Mouse (Mus musculus) adrenal gland, adult (tissue): ENCODE results near the gene Blm.
"Not testable (repeated sequence)": the region's sequence is repeated elsewhere in the genome, so short reads cannot be mapped to it uniquely, and the experiment has no call there.

ENCODE experiments used
- DNase-seq, 2 experiments: peaks; one replicate each; pipeline ENCODE4 v3.0.0; 2022 to 2023; ENCODE audit warnings: low spot score in 1 of 2; ENCODE audit not compliant: inconsistent age in 2 of 2

The Blm gene

GRCm38 (mm10) chr7:80534291-80535008 is 469 bp downstream of the Blm start:
- DNase-seq: peak in 1 of 2 experiments; percentile 19

- DNase-seq: no peak
These were observed 3.8 kb downstream of the Blm start for GRCm38 (mm10) chr7:80531087-80531486.

DNA sequence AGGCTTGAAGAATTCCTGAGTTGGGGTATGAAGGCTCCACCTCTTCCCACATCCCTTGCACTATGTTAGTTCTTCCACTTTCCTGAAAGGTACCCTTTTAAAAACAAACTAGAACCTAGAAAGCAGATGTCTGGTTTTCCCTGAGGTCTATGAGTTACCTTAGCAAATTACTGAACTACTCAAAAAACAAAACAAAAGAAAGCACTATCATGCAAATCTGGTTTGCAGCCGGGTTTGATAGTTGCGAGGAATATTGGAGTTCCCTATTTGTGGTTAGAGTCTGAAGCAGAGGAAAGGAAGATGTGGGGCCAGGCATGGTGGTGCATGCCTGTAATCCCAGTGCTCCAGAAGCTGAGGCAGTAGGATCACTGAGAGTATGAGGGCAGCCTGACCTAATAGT is 4.3 kb downstream of the Blm start:
- no peak for DNase-seq

DNA sequence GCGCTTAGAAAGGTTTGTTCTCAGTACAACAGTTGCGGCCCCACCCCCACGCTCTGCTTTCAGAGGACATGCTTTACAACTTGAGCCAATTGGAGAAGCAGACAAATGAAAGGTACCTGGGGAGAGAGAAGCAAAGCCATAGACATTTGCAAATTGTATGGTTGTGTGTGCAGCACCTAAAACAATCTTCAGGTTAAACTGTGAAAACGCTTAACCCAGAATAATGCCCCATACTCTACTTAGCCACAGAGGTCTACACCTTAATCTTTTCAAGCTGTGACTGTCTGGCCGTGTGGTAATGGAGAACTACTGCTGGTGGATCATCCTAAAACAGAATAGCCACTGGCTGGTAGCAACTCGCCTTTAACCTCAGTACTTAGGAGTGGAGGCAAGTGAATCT is 8.2 kb downstream of the Blm start:
- DNase-seq: no peak

GRCm38 (mm10) chr7:80512408-80513085 is 22.4 kb downstream of the Blm start:
- no peak for DNase-seq

DNA sequence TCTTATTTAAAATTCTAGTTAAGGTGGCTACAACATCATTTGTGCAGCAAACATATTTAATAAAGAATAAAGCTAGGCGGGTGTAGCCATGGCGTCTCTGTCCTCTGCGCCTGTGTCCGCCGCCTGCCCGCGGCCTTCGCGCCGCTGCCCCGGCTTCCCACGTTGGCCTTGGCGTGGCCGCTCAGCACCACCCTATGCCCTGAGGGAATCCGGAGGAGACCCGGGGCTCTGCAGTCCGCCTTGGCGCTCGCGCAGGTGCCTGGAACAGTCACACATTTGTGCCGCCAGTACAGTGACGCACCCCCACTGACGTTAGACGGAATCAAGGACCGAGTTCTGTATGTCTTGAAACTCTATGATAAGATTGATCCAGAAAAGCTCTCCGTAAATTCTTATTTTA is 27.2 kb downstream of the Blm start:
- DNase-seq: not testable (repeated sequence)

- DNase-seq: no peak
These were observed 28.9 kb downstream of the Blm start for GRCm38 (mm10) chr7:80506007-80506406.

- no peak for DNase-seq
These were observed 30.0 kb downstream of the Blm start for GRCm38 (mm10) chr7:80504920-80505319.

DNA sequence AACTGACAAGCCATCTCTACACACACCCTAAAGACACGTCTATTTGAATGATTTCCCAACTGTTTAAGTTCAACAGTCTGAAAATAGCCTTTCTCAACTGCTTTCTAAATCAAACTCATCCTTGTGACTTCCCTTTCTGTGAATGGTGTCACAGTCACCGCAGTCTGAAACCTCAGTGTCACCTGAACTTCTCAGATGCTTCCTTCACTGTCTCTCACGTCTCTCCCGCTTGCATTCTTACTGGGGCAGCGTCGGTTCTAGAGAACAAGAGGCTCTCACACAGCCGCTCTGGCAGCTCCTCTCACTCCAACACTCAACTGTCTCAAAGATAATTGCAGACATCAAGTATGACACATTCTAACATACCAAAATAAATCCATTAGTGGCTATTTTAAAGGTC is 33.9 kb downstream of the Blm start:
- DNase-seq: no peak

DNA sequence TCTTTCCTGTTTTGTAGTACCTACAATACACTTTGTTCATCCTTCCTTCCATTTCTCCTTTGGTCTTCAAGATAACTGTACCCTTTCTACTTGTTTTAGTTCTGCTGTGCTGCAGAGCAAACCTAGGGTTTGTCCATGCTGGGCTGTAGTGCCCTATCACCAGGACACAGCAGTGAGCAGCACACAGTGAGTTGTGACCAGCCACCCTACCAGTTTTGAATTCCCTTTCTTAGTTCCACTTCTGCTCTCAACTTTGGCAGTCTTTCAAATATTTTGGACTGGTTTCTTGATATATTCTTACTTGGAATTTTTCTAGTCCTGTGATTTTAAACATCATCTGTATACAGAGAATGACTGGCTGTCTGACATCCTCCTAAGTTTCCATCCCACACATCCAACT is 34.8 kb downstream of the Blm start:
- DNase-seq: no peak

DNA sequence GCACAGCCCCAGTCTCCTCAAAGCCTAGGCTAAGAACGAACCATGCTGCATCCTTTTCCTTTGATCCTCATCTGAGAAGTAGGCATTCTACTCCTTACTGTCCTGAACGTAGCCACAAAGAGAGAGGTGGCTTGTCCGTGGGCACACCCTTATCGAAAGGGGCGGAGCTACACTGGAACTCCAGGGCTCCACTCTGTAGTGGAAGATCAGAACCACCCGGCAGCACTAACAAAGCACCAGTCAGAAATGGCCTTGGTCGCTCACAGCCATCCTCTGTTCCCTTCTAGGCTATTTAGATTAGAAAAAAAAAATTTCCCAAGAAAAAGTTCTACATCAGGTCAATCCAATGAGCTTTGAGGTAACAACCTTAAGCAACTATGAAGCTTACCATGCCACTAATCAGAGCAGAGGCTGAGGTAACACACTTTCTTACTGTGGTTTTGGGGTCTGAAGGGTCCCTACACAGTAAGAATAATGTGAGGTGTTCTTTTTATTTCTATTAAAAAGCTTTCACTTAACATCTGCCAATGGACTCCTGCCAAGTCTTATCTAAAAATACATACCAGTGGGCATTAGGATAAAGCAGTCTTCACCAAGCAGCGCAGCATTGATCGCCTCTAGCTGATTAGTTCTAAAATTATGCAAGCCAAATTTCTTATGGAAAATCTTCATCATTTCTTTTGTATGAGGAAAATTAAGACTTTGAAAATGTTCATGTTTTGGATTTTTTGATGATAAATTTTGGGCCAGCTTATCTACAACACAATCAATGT is 35.5 kb downstream of the Blm start:
- peak; percentile 45 to 62 for DNase-seq

DNA sequence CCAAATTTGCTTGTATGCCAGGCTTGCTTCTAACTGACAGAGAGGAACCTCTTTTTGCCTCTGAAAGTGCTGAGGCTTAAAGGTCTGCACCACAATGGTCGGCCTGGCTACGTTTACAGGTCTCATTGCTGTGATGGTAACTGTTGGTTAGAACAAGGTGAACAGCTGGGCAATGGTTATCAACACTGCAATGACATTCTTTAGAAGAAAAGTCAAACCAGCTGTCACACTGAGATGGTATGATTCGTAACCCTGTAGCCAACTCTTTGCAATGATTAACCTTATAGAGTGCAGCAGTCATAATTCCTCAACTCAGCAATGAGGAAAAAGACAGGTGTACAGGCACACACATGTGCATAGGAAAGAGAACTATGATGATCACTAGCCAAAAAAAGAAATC is 38.3 kb downstream of the Blm start:
- no peak for DNase-seq

DNA sequence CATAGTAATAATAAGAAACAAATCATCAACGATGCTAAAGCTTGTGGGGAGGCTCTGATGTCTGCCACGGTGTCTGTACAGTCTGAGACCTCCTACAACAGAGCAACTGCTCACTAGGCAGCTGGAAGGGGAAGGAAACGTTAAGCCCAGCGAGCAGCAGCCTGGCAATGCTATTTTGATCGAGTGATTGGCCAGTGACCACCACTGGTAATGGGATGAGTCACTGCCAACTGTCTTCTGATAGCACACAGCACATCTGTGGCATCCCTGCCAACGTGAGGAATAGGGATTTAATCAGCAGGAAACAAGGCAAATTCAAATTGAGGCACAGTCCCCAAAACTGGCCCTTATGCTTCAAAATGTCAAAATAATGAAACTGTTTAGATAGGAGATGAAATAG is 39.7 kb downstream of the Blm start:
- peak; percentile 22 to 57 for DNase-seq

DNA sequence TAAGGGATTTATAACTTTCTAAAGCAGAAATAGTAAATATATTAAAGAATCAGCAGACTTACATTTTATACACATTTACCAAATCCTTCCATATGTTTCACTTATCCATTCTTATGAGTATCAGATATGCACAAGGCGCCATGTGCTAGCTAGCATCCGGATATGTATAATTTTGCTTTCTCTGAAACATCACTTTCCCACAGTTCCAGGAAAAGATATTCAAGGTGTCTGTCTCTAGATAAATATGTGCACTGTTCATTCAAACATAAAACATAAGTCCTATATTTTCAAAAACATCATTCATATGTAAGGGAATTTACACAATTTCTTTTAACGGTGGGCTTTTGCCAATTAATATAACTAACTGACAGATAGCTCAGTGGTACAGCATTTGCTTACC is 42.9 kb downstream of the Blm start:
- DNase-seq: no peak

DNA sequence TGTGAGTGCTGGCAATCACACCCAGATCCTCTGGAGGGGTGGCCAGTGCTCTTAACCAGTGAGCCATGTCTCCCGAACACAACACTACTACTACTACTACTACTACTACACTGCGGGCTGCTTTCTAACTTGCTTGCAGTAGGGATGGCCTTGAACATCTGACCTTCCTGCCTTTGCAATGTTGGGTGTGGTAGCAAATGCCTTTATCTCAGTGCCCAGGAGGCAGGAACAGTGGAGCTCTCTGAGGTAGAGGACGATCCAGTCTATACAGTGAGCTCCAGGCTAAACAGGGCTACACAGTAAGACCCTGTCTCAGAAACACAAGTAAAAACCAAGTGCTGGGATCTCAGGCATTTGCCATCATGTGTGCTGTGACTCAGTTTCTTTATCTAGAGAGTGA is 43.8 kb downstream of the Blm start:
- DNase-seq: no peak

- DNase-seq: no peak
These were observed 44.6 kb downstream of the Blm start for GRCm38 (mm10) chr7:80490351-80490750.

- DNase-seq: no peak
These were observed 45.5 kb downstream of the Blm start for GRCm38 (mm10) chr7:80489445-80489844.

GRCm38 (mm10) chr7:80487239-80487638 is 47.7 kb downstream of the Blm start:
- no peak for DNase-seq

DNA sequence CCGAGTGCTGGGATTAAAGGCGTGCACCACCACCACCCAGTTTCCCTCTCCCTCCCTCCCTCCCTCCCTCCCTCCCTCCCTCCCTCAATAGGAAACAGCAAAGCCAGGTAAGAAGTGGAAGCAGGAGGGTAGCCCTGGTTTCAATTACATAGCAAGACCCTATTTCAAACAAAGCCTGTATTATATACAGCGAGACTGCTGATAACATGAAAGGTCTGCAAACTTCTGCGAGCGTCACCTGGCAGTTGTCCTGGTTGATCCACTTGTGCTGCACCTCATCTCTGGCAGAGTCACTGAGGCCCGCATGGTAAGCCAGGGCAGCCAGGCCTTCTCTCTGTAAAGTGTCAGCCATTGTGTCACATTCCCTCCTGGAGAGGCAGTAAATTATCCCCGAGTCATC is 54.8 kb downstream of the Blm start:
- no peak for DNase-seq

DNA sequence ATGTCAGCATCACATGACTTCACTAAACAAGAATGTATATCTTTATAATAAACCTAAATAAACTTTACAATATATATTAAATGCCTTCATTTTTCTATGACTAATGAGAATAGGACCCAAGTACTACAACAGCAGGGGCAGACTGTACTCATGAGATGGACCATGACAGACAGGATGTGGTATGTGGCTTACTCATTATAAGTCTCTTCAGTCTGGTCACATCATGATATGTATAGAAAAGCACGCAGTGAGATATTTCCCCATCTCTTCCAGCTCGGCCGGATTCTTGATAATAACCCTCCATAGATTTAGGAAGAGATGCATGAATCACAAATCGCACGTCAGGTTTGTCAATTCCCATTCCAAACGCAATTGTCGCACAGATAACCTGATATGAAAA is 61.1 kb downstream of the Blm start:
- no peak for DNase-seq

GRCm38 (mm10) chr7:80468851-80469250 is 66.1 kb downstream of the Blm start:
- DNase-seq: no peak

- no peak for DNase-seq
These were observed 67.6 kb downstream of the Blm start for GRCm38 (mm10) chr7:80467334-80467733.
